Mouse (Mus musculus): Measurements from ENCODE around the gene Cyp3a16.
"Not testable (repeated sequence)": the region's sequence is repeated elsewhere in the genome, so short reads cannot be mapped to it uniquely, and the experiment has no call there.

Gene Cyp3a16

GRCm38 (mm10) chr5:145469623-145470022, at the start of gene Cyp3a16:
TSS of gene Cyp3a16 (minus strand) at chr5:145469723.
- not testable (repeated sequence) for DNase-seq

GRCm38 (mm10) chr5:145490300-145490699, 20.8 kb upstream of the Cyp3a16 start:
- no peak for DNase-seq

- DNase-seq, result no peak
These were observed 5.0 kb downstream of the Cyp3a16 start for GRCm38 (mm10) chr5:145464304-145465088.

- DNase-seq, result no peak
These were observed 7.2 kb downstream of the Cyp3a16 start for GRCm38 (mm10) chr5:145462321-145462720.

GRCm38 (mm10) chr5:145454389-145454788, 15.1 kb downstream of the Cyp3a16 start:
- no peak for DNase-seq

- DNase-seq, result no peak
These were observed 35.8 kb downstream of the Cyp3a16 start for GRCm38 (mm10) chr5:145433688-145434087.

- no peak for DNase-seq
These were observed 38.5 kb downstream of the Cyp3a16 start for GRCm38 (mm10) chr5:145431004-145431403.

GRCm38 (mm10) chr5:145422287-145422686, 47.2 kb downstream of the Cyp3a16 start:
- DNase-seq, result no peak

- DNase-seq, result not testable (repeated sequence)
These were observed 54.1 kb downstream of the Cyp3a16 start for GRCm38 (mm10) chr5:145415416-145415815.

All from thymus, postnatal 36 days (tissue).